29 mouse cellular contexts compared by ENCODE assay signal in the genomic region with DNA sequence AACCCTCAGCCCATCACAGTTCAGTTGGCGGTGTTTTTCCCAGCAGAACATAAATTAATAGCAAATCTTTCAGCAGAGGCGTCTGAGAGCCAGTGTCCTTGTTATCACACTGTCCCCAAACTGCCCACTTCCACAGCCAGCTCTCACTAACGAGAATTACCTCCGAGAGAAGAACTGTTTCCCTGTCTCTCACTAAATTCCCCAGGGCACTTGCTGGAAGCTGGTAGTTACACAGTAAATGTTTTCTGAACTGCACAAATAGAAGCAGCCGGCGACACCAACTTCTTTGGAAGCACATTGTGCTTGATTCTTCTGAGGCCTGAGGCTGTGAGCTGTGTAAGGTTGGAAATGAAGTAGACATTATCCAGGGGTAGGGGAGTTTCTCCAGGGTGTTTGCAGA.
DNase-seq lines count a peak whose midpoint lies in the region; ATAC-seq and TF ChIP-seq lines count a peak whose summit lies in the region.
"Had no signal": no experiment of that assay in that cellular context is flagged by ENCODE, and none has a peak within 500 bp of the region (broad histone marks: within the 10 kb centered on the region; RNA-seq: fewer than 3 reads in every experiment).

No protein-coding gene starts in this region.

- H3K4me1 ChIP-seq in heart, adult 2 months (ENCODE audit: control insufficient read depth, insufficient read depth, low read length): no peaks in the 10 kb centered on the region
- peaks cover 4% of the 10 kb centered on the region for H3K4me1 ChIP-seq in hindbrain, embryonic 16.5 days (ENCODE audit: control insufficient read depth, insufficient read depth, low read depth, low read length)
- H3K4me1 ChIP-seq in hindbrain, embryonic 14.5 days (replicated peaks; ENCODE audit: control insufficient read depth, insufficient read depth, low read length): peaks cover 20% of the 10 kb centered on the region; the same call in 1 of the 2 replicates
- no peaks in the 10 kb centered on the region for H3K4me1 ChIP-seq in midbrain, postnatal 0 days (ENCODE audit: insufficient read depth, low read length)
- H3K4me1 ChIP-seq in midbrain, embryonic 11.5 days (ENCODE audit: control insufficient read depth, insufficient read depth, low read length): no peaks in the 10 kb centered on the region
- peaks cover 31% of the 10 kb centered on the region; the same call in 1 of the 2 replicates for H3K4me1 ChIP-seq in neural tube, embryonic 15.5 days
- H3K4me1 ChIP-seq: heart, embryonic 15.5 days; intestine, embryonic 15.5 days; liver, embryonic 12.5 days had no signal

- no peak for TF ChIP-seq CTCF in heart, adult 2 months (IDR thresholded peaks at IDR 0.05)
- TF ChIP-seq CTCF in midbrain, postnatal 0 days (IDR thresholded peaks at IDR 0.05): no peak

- H3K27ac ChIP-seq in heart, adult 2 months: peak overlapping the region; percentile 15; the same call in 1 of the 2 replicates
- H3K27ac ChIP-seq in hindbrain, embryonic 16.5 days (ENCODE audit: low read depth, low read length): no peak overlapping the region
- no peak overlapping the region for H3K27ac ChIP-seq in hindbrain, embryonic 14.5 days
- H3K27ac ChIP-seq in midbrain, postnatal 0 days (ENCODE audit: low read depth, low read length): 0 out of 2 replicates have a peak overlapping the region, but pooled peaks have one; percentile 12
- no peak overlapping the region for H3K27ac ChIP-seq in midbrain, embryonic 11.5 days (ENCODE audit: low read depth, low read length)
- H3K27ac ChIP-seq in neural tube, embryonic 15.5 days (replicated peaks): 0 out of 2 replicates have a peak overlapping the region, but pooled peaks have one; percentile 28
- H3K27ac ChIP-seq: heart, embryonic 15.5 days; intestine, embryonic 15.5 days; layer of hippocampus, adult 2 months; liver, embryonic 12.5 days; midbrain, embryonic 12.5 days had no signal

- H3K36me3 ChIP-seq in heart, adult 2 months (ENCODE audit: control insufficient read depth, insufficient read depth, low read length): no peaks in the 10 kb centered on the region
- no peaks in the 10 kb centered on the region for H3K36me3 ChIP-seq in hindbrain, embryonic 16.5 days (ENCODE audit: control insufficient read depth, insufficient read depth, low read length)
- no peaks in the 10 kb centered on the region for H3K36me3 ChIP-seq in hindbrain, embryonic 14.5 days (replicated peaks; ENCODE audit: control insufficient read depth, insufficient read depth)
- H3K36me3 ChIP-seq in midbrain, postnatal 0 days (ENCODE audit: insufficient read depth, low read length): no peaks in the 10 kb centered on the region
- H3K36me3 ChIP-seq in midbrain, embryonic 11.5 days (ENCODE audit: control insufficient read depth, insufficient read depth, low read length): no peaks in the 10 kb centered on the region
- H3K36me3 ChIP-seq in neural tube, embryonic 15.5 days: no peaks in the 10 kb centered on the region
- H3K36me3 ChIP-seq: heart, embryonic 15.5 days; intestine, embryonic 15.5 days; liver, embryonic 12.5 days; midbrain, embryonic 12.5 days had no signal

- intact Hi-C loops in heart, adult 2 months (cut with DNase I): no loop called here
- intact Hi-C loops in heart, postnatal 25 days (cut with DNase I): no loop called here

- 38% methylated on average over 6 of the region's 6 CpGs for WGBS in heart, adult 2 months
- 43% methylated on average over 6 of the region's 6 CpGs for WGBS in hindbrain, embryonic 16.5 days
- 50% methylated on average over 6 of the region's 6 CpGs for WGBS in hindbrain, embryonic 14.5 days
- WGBS in midbrain, postnatal 0 days: 32% methylated on average over 6 of the region's 6 CpGs
- WGBS in midbrain, embryonic 11.5 days: 81% methylated on average over 6 of the region's 6 CpGs
- WGBS in neural tube, embryonic 15.5 days: 31% methylated on average over 6 of the region's 6 CpGs

- peak in 1 of 2 experiments; percentile 12 for DNase-seq in heart, adult 2 months
- no peak for DNase-seq in heart, postnatal 25 days (ENCODE audit: low spot score)
- no peak for DNase-seq in hindbrain, embryonic 14.5 days (ENCODE audit: low spot score)
- DNase-seq in midbrain, postnatal 0 days (ENCODE audit: low spot score): no peak
- no peak for DNase-seq in midbrain, embryonic 11.5 days (ENCODE audit: low spot score, missing footprints)
- DNase-seq: adrenal gland, postnatal 14 days; cerebellum, adult 2 months; cerebellum, postnatal 14 days; gastrocnemius, postnatal 25 days; kidney, adult 2 months; kidney, postnatal 36 days; left cerebral cortex, postnatal 4 days; liver, postnatal 0 days; lung, postnatal 36 days; retina, postnatal 1 day; spleen, adult 18-20 months; thymus, adult 18-20 months; thymus, postnatal 36 days had no signal

- no peak for TF ChIP-seq EP300 in heart, adult 2 months (IDR thresholded peaks at IDR 0.05; ENCODE audit: insufficient read depth, low read depth, low read length)

- H3K9ac ChIP-seq in heart, adult 2 months (ENCODE audit: low read depth, low read length): peak overlapping the region; percentile 19; the same call in 1 of the 2 replicates
- no peak overlapping the region for H3K9ac ChIP-seq in hindbrain, embryonic 16.5 days (ENCODE audit: low read depth, low read length)
- no peak overlapping the region for H3K9ac ChIP-seq in hindbrain, embryonic 14.5 days
- no peak overlapping the region for H3K9ac ChIP-seq in midbrain, postnatal 0 days (replicated peaks; ENCODE audit: low read length, poor library complexity, severe bottlenecking)
- no peak overlapping the region for H3K9ac ChIP-seq in midbrain, embryonic 11.5 days (ENCODE audit: low read length)
- H3K9ac ChIP-seq in neural tube, embryonic 15.5 days (replicated peaks): no peak overlapping the region
- H3K9ac ChIP-seq: heart, embryonic 15.5 days; intestine, embryonic 15.5 days; liver, embryonic 12.5 days; liver, postnatal 0 days; midbrain, embryonic 12.5 days had no signal

- no peaks in the 10 kb centered on the region for H3K9me3 ChIP-seq in hindbrain, embryonic 16.5 days (ENCODE audit: control insufficient read depth, low read length)
- no peaks in the 10 kb centered on the region for H3K9me3 ChIP-seq in hindbrain, embryonic 14.5 days (ENCODE audit: control insufficient read depth, low read length)
- no peaks in the 10 kb centered on the region for H3K9me3 ChIP-seq in midbrain, postnatal 0 days (ENCODE audit: low read length)
- H3K9me3 ChIP-seq in midbrain, embryonic 11.5 days (ENCODE audit: control insufficient read depth, low read length): no peaks in the 10 kb centered on the region
- no peaks in the 10 kb centered on the region for H3K9me3 ChIP-seq in neural tube, embryonic 15.5 days (replicated peaks)
- H3K9me3 ChIP-seq: heart, embryonic 15.5 days; intestine, embryonic 15.5 days; liver, embryonic 12.5 days; midbrain, embryonic 12.5 days had no signal

- no peaks in the 10 kb centered on the region for H3K27me3 ChIP-seq in heart, adult 2 months (ENCODE audit: control insufficient read depth, insufficient read depth, low read length)
- no peaks in the 10 kb centered on the region for H3K27me3 ChIP-seq in hindbrain, embryonic 16.5 days (replicated peaks; ENCODE audit: control insufficient read depth, insufficient read depth, low read length)
- H3K27me3 ChIP-seq in hindbrain, embryonic 14.5 days (ENCODE audit: control insufficient read depth, insufficient read depth, low read length): no peaks in the 10 kb centered on the region
- no peaks in the 10 kb centered on the region for H3K27me3 ChIP-seq in midbrain, postnatal 0 days (ENCODE audit: insufficient read depth, low read length)
- H3K27me3 ChIP-seq in midbrain, embryonic 11.5 days (ENCODE audit: control insufficient read depth, insufficient read depth, low read length): no peaks in the 10 kb centered on the region
- no peaks in the 10 kb centered on the region for H3K27me3 ChIP-seq in neural tube, embryonic 15.5 days (replicated peaks)
- H3K27me3 ChIP-seq: heart, embryonic 15.5 days; intestine, embryonic 15.5 days; liver, embryonic 12.5 days; midbrain, embryonic 12.5 days had no signal

- no peak overlapping the region for H3K4me3 ChIP-seq in heart, adult 2 months
- H3K4me3 ChIP-seq in hindbrain, embryonic 16.5 days (ENCODE audit: low read length): no peak overlapping the region
- H3K4me3 ChIP-seq in hindbrain, embryonic 14.5 days (replicated peaks; ENCODE audit: low read length): no peak overlapping the region
- no peak overlapping the region for H3K4me3 ChIP-seq in midbrain, postnatal 0 days (ENCODE audit: low read depth, low read length)
- no peak overlapping the region for H3K4me3 ChIP-seq in midbrain, embryonic 11.5 days (ENCODE audit: low read depth, low read length)
- no peak overlapping the region for H3K4me3 ChIP-seq in neural tube, embryonic 15.5 days (replicated peaks)
- H3K4me3 ChIP-seq: erythroblast, embryonic 14.5 days; heart, embryonic 15.5 days; intestine, embryonic 15.5 days; layer of hippocampus, adult 2 months; liver, embryonic 12.5 days; midbrain, embryonic 12.5 days; myocyte had no signal

- no peaks in the 10 kb centered on the region for H3K79me2 ChIP-seq in heart, adult 2 months (replicated peaks; ENCODE audit: control insufficient read depth, insufficient read depth, low read length)

- H3K4me2 ChIP-seq in hindbrain, embryonic 16.5 days (ENCODE audit: low read length): no peak overlapping the region
- no peak overlapping the region for H3K4me2 ChIP-seq in hindbrain, embryonic 14.5 days (replicated peaks)
- no peak overlapping the region for H3K4me2 ChIP-seq in midbrain, postnatal 0 days (ENCODE audit: low read depth, low read length, poor library complexity, severe bottlenecking)
- no peak overlapping the region for H3K4me2 ChIP-seq in midbrain, embryonic 11.5 days
- H3K4me2 ChIP-seq in neural tube, embryonic 15.5 days: no peak overlapping the region
- H3K4me2 ChIP-seq: heart, embryonic 15.5 days; intestine, embryonic 15.5 days; liver, embryonic 12.5 days; midbrain, embryonic 12.5 days had no signal

- TF ChIP-seq POLR2A in heart, adult 2 months (IDR thresholded peaks at IDR 0.05; ENCODE audit: insufficient read depth, low read depth, low read length): no peak

- peak; percentile 50; the same call in 1 of the 2 replicates for ATAC-seq in hindbrain, embryonic 16.5 days
- no peak for ATAC-seq in hindbrain, embryonic 14.5 days (ENCODE audit: low FRiP score)
- ATAC-seq in midbrain, postnatal 0 days (ENCODE audit: low FRiP score): no peak
- no peak for ATAC-seq in midbrain, embryonic 11.5 days (ENCODE audit: low FRiP score)
- ATAC-seq in neural tube, embryonic 15.5 days (ENCODE audit: low FRiP score): no peak
- ATAC-seq: CD4-positive, CD25-positive, alpha-beta regulatory T cell, adult 4 months; forebrain, embryonic 16.5 days; intestine, embryonic 15.5 days; liver, embryonic 12.5 days; liver, postnatal 0 days had no signal

Comparison
In these comparisons a context has a peak if more than half of its experiments do, and no peak if none do; other contexts are left out.
1. H3K27ac ChIP-seq: peak in heart, adult 2 months (single experiment), midbrain, postnatal 0 days (single experiment) and neural tube, embryonic 15.5 days (single experiment); none in hindbrain, embryonic 16.5 days (single experiment), hindbrain, embryonic 14.5 days (single experiment) and midbrain, embryonic 11.5 days (single experiment).